Mouse (Mus musculus) inflammation-experienced regulatory T-cells, adult 6 months (primary cell): Measurements from ENCODE around the gene Dhx34. TPM values are rescaled to one million over a fixed set of nuclear protein-coding genes. Genes with fewer than 3 reads are reported as not detected.
"Not testable (repeated sequence)": the region's sequence is repeated elsewhere in the genome, so short reads cannot be mapped to it uniquely, and the experiment has no call there.

ENCODE experiments used
- ATAC-seq: one replicate; pipeline ENCODE4 v1.8.0; 2017
- polyA plus RNA-seq, 3 experiments: library from polyadenylated mRNA; unstranded; fragments of 100-300 nt; shearing (Covaris generic); gene quantifications; one replicate each; pipeline ENCODE4 v1.2.1; 2017

Gene Dhx34
- polyA plus RNA-seq: 10 to 100 TPM in 2 of 3 experiments, 1 to 10 TPM in 1; 8.3 to 12.4 (median 11.4) TPM

DNA sequence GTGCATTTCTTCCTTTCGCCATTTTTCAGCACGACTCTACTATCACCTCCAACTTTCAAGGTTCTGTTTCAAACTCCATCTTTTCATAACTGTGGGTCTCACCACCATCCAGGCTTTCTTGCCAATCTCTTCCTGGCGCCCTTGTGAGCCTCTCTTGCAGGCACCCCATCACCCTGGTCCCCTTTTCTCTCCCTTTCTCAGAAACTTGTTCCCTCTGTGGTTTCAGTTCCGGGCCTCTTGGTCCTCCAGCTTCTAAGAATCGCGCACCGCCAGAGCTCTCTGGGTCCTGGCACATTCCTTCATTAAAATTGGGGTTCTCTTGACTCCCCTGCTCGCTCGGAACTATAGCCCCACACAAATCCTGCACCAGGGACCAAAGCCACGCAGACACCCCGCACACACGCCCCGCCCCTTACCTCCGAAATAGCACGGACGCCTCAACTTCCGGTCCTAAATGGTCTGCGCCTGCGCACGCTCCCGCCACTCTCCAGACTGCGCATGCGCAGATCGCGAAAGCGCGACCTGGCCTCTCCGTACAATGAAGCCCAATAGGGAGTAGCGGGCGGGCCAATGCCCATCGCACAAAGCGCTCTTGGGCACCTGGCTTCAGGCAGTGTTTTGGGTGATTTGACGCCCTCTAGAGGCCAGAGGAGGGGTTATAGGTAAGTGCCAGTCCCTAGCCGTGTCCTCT, at the start of gene Dhx34:
TSS of gene Dhx34 (minus strand) at position 456 of the 691 bp plus-strand sequence.
- ATAC-seq: peak; percentile 94

DNA sequence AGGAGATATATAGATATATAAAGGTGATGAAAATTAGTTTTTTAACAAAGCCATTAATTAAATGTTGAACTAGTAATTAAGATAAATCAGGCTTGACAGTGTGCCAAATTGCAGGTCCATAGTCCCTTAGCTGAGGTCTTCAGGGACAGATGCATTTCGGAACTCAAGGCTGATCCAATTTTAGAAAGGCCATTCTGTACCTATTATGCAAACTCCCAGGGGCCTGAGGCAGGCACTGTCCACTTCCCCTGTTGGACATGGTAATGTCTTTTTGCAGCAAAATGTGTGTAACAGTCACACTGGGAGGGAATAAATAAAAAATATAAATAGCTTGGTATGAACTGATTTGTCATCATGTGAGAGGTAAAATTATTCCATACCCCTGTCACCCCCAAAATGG, 49.3 kb upstream of the Dhx34 start:
- no peak for ATAC-seq

GRCm38 (mm10) chr7:16266593-16266992, 44.8 kb upstream of the Dhx34 start:
- not testable (repeated sequence) for ATAC-seq

- no peak for ATAC-seq
Observed at GRCm38 (mm10) chr7:16265856-16266255, 44.0 kb upstream of the Dhx34 start.

DNA sequence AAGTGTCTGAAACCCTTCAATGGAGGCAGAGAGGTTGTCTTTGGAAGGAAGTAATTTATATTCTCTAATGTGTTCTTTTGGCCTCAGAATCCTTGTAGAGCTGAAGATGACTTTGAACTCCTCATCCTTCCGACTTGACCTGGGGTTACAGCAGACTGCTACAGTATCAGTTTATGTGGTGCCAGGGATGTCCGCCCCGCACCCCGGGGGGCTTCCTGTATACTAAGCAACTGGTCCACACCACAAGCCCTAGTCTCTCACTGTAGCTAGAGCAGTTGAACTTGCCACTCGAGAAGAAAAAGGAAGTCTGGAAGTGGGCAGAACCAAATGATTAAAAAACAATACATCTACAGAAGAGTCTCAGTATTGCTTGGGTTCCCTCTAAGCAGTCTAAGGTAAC, 42.0 kb upstream of the Dhx34 start:
- no peak for ATAC-seq

DNA sequence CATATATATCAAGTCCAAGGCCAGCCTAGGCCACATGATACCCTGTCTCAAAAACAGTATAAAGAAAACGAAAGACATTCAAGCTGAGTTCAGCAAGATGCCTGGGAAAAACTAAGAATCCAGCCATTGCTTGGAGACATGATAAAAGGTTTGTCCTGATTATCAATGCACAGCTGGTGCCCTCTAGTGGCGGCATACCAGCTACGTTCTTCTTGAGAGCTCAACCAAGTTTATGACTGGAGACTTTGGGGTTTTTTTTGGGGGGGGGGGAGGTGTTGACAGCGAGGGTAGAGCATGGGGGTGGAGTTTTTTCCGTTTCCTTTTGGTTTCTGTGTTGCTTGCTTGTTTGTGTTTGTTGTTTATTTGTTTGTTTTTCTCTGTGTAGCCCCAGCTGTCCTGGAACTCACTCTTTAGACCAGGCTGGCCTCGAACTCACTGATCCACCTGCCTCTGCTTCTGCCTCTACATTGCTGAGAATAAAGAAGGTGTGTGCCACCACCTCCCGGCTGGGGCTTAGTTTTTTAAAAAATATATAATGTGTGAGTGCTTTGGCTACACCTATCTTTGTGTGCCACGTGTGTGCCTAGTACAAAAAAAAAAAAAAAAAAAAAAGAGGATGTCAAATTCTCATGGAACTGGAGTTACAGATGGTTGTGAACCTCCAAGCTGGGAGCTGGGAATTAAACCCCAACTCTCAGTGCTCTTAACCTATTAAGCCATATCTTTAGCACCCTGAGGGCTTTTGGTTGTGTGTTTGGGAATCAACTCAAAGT, 41.4 kb upstream of the Dhx34 start:
- peak; percentile 80 for ATAC-seq

GRCm38 (mm10) chr7:16261097-16261496, 39.3 kb upstream of the Dhx34 start:
- no peak for ATAC-seq

- ATAC-seq: no peak
Observed at GRCm38 (mm10) chr7:16259110-16259590, 37.3 kb upstream of the Dhx34 start, which contains the start of gene C5ar1. Gene C5ar1 (minus strand): TSS chr7:16259540.

DNA sequence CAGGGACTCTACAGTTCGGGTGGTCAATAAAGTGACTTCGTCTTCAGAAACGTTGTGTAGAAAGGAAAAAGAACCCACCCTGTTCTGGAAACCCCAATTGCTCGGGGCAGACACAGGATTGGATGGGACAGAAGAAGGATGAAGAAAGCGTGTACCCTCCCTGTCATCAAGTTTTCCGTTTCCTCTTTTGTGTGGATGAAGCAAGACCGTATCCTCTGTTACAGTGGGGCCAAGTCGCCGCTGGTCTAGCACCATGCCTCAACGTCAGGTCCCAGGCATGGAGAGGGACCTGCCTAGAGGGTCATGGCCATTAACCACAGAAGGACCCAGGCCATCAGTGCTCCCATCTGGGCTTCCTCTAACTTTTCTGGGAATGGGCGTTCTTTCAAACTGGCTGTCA, 36.0 kb upstream of the Dhx34 start:
- no peak for ATAC-seq

DNA sequence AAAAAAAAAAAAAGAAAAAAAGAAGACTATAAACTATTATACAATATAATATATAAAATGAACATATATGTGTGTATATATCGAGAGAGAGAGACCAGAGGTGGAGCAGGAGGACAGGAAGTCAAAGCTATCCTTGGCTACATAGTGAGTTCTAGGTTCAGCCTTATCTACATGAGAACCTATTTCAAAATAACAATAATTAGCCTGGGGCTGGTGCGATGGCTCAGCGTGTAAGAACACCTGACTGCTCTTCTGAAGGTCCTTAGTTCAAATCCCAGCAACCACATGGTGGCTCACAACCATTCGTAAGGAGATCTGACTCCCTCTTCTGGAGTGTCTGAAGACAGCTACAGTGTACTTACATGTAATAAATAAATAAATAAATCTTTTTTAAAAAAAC, 34.1 kb upstream of the Dhx34 start:
- ATAC-seq: not testable (repeated sequence)

DNA sequence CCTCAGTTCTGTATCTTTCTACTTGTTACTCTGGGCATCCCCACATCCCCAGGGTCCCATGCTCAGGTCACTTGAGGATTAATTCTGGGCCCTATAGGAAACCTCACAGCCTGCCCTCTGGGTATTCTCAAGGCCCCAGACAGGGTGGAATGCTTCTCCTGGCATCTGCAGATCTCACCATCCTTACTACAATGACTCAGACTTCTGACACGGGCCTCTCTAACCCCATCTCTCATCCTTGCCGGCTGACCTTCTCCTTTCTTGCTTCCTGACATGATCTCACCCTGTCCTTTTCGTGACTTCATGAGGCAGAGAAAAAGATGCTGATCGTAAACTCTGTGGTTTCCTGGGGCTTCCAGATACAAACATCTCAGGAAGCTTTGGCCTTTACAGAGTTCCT, 32.4 kb upstream of the Dhx34 start:
- ATAC-seq: no peak

DNA sequence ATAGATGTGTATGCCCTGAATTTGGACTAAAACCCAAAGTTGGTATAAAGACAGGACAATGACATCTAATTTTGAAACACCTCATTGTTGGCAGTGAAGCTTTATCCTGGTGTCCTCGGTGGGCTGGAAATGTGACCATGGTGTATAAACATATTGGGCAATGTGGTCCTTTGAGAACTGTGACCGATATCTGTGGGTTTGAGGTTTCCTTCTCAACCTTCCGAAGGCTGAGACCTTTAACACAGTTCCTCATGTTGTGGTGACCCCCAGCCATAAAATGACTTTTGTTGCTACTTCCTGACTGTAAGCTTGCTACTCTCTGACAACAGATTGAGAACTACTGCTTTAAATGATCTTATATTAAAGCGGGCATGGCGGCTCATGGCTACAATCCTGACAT, 28.9 kb upstream of the Dhx34 start:
- no peak for ATAC-seq

DNA sequence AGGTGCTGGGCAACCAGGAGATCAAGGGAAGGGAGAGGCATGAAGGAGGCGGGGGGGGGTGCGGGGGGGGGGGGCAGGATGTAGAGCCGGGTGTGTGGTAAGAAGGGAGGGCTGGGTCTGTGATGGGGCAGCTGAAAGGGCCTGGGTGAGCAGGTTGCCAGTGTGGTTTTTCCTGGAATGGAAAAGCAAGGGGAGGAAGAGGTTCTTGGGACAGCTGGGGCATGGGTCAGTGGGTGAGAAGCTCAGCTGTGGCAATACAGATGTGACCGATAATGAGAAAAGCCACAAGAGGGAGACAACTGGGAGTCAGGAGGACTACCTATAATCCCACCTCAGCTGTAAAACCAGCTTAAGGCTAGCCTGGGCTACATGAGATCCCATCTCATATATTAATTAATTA, 24.1 kb upstream of the Dhx34 start:
- peak; percentile 46 for ATAC-seq

DNA sequence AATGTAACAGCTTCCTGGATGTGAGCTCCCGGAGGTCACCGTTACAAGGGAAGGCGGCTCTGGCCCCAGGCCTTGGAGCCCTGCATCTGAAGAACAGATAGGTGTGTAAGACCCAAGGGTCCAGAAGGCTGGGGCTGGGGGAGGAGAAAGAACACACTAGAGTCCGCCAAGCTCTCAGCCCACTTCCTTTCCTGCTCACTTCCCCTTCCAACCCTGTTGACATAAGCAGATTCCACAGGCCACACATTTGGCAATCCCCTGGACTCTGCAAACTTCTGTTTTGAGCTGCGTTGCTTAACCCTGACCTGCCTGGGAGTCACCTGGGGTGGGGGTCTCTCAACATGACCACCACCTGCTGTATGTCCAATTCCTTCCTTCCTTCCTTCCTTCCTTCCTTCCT, 22.2 kb upstream of the Dhx34 start, which contains the start of gene C5ar2:
TSS of gene C5ar2 (minus strand) at position 88 of the 400 bp plus-strand sequence.
- ATAC-seq: no peak

GRCm38 (mm10) chr7:16242198-16242597, 20.4 kb upstream of the Dhx34 start:
- ATAC-seq: no peak

DNA sequence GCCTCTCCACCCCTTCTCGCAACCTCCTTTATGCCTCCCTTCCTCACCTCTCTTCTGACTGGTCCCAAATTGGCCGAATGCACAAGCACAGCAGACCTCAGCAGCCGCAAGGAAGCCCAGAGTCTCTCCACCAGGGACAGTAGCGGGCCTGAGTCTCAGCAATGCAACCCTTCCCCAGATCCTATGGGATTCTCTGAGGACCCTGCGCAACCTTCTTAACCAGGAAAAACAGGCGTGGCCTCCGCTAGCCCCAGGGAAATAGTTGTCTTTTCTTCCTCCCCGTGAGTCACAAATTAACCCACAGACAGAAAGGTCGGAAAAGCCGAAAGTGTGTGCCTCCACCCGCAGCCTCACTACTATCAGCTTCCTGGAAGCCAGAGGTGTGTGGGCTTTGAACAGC, 19.9 kb upstream of the Dhx34 start:
- ATAC-seq: no peak

DNA sequence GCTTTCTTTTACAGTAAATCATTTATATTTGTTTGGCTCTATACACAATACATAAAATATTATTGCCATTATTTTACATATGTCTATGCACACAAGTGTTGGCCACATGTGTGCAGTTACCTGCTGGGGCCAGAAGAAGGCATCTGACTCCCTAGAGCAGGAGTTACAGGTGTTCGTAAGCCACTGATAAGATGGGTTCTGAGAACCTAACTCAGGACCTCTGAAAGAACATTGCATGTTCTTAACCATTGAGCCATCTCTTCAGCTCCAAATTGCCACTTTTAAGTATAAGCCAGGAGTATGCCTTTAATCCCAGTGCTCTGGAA, 19.1 kb upstream of the Dhx34 start:
- ATAC-seq: no peak

DNA sequence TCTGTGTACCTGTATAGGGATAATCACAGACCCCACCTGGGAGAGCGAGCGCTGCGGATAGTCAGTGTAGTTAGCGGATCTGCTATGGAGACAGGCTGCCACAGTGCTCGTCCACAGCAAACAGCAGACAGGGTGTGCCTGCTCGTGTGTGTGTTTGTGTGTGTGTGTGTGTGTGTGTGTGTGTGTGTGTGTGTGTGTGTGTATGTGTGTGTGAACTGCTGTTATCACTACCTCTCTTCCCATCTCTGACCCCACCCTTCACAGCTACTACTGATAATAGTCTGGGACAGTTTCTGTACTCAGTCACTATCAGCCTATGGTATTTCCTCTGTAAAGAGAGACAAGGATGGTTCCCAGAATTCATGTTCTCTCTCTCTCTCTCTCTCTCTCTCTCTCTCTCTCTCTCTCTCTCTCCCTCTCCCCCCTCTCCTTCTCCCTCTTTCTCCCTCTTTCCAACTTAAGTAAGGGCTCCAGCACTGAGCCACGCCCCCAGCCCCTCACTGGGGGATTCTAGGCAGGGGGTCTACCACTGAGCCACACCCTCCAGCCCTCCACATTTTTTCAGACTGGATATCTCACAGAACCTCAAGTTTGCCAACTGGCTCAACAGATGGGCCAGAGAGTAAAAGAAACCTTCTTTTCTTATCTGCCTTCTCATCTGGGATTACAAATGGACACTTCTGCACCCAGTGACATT, 18.6 kb upstream of the Dhx34 start:
- ATAC-seq: no peak

- no peak for ATAC-seq
Observed at GRCm38 (mm10) chr7:16239554-16239997, 17.7 kb upstream of the Dhx34 start.

DNA sequence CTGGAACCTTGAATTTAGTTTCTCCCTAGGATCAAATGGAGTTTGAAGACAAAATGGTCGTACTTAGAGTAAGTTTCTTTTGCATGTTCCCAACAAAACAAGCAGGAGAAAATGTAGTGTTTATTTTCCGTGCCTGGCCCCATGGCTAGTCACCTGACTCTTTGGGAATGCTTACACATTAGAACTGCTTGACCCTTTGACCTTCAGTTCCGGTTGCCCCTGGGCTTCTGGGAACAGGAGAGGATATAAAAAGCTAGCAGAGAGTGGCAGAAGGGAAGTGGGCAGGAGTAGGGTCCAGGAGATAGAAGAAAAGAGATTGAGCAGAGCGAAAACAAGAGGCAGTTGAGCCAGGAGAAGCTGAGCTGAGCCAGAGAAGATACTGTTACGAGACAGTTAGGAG, 8.0 kb upstream of the Dhx34 start:
- ATAC-seq: no peak

DNA sequence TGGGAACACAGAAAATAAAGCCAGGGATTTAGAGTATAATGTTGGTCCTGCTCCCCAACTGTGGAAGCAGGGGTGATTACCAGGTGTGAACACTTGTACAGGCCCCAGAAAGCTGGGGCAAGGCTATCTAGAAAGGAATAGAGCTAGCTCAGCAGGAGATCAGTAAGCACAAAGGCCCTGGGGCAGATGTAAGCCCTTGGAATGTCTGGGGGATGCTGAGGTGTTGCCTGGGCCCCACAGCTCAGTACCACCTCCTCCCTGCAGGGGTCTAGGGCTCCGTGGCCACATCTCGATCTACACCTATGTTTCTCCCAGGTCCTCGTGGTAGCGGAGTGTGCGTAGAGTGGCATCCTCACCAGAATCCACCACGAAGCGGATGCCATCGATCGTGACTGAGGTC, 7.9 kb downstream of the Dhx34 start:
- ATAC-seq: no peak

- no peak for ATAC-seq
Observed at GRCm38 (mm10) chr7:16213196-16213595, 8.6 kb downstream of the Dhx34 start.

GRCm38 (mm10) chr7:16210862-16211365, 10.9 kb downstream of the Dhx34 start:
- ATAC-seq: no peak
